Mouse (Mus musculus) liver, embryonic 15.5 days (tissue): ENCODE data around the gene St8sia2. TPM values are rescaled to one million over a fixed set of nuclear protein-coding genes. Genes with fewer than 3 reads are reported as not detected.
"Not testable (repeated sequence)": the region's sequence is repeated elsewhere in the genome, so short reads cannot be mapped to it uniquely, and the experiment has no call there.

ENCODE experiments used
- ATAC-seq: fragments of 200-750 bp; cut with Nextera tagmentation; 2 replicates; pipeline ENCODE4 v1.8.0; 2017; ENCODE audit warnings: moderate number of reproducible peaks, mild to moderate bottlenecking, moderate library complexity; ENCODE audit not compliant: insufficient read depth
- H3K27ac ChIP-seq: fragments of 300-500 bp; sonication (generic); replicated peaks from 2 replicates; pipeline ENCODE4 v1.5.1; 2015; ENCODE audit warnings: mild to moderate bottlenecking, inconsistent platforms
- H3K27me3 ChIP-seq: fragments of 300-500 bp; sonication (generic); 2 replicates; pipeline ENCODE4 v1.6.1; 2015; ENCODE audit warnings: mild to moderate bottlenecking, inconsistent platforms
- H3K36me3 ChIP-seq: fragments of 300-500 bp; sonication (generic); replicated peaks from 2 replicates; pipeline ENCODE4 v1.6.1; 2015; ENCODE audit warnings: moderate library complexity, mild to moderate bottlenecking, inconsistent platforms
- H3K4me1 ChIP-seq: fragments of 300-500 bp; sonication (generic); replicated peaks from 2 replicates; pipeline ENCODE4 v1.6.1; 2015; ENCODE audit warnings: inconsistent platforms
- H3K4me2 ChIP-seq: fragments of 300-500 bp; sonication (generic); 2 replicates; pipeline ENCODE4 v1.6.1; 2015; ENCODE audit warnings: moderate library complexity, mild to moderate bottlenecking, inconsistent platforms
- H3K4me3 ChIP-seq: fragments of 300-500 bp; sonication (generic); replicated peaks from 2 replicates; pipeline ENCODE4 v1.5.1; 2015; ENCODE audit warnings: mild to moderate bottlenecking, inconsistent platforms
- H3K9ac ChIP-seq: fragments of 300-500 bp; sonication (generic); 2 replicates; pipeline ENCODE4 v1.6.1; 2015; ENCODE audit warnings: moderate library complexity, mild to moderate bottlenecking, inconsistent platforms
- H3K9me3 ChIP-seq: fragments of 300-500 bp; sonication (generic); replicated peaks from 2 replicates; pipeline ENCODE4 v1.6.1; 2016; ENCODE audit warnings: inconsistent platforms
- WGBS: fragments of 180-500 bp; shearing (Covaris S2); methylation state at CpG from one replicate; pipeline ENCODE4 v1.1.7; 2015; ENCODE audit warnings: mixed read lengths; ENCODE audit not compliant: insufficient replicate concordance; 5-methylcytosine and 5-hydroxymethylcytosine counted together
- polyA plus RNA-seq: library from polyadenylated mRNA; unstranded; fragments of >200 nt; fragmentation: Nextera tagmentation; extraction: Ambion mirVana; gene quantifications from 2 replicates; pipeline ENCODE4 v1.2.1, GENCODE M21; 2015

Gene St8sia2
- polyA plus RNA-seq, 1 experiment from 2014 or later = 0.14 TPM

- no peaks in the 10 kb centered on the region for H3K27me3 ChIP-seq
- H3K9me3 ChIP-seq = no peaks in the 10 kb centered on the region
- H3K4me2 ChIP-seq = no peak overlapping the region
- H3K27ac ChIP-seq = no peak overlapping the region
- no peak for ATAC-seq
- 66% methylated on average over 6 of the region's 6 CpGs for WGBS
- H3K4me3 ChIP-seq = no peak overlapping the region
- no peak overlapping the region for H3K9ac ChIP-seq
- H3K36me3 ChIP-seq = no peaks in the 10 kb centered on the region
- no peaks in the 10 kb centered on the region for H3K4me1 ChIP-seq
These were observed 8.3 kb upstream of the St8sia2 start for GRCm38 (mm10) chr7:74021771-74022170.

- Histone ChIP-seq H3K27me3 (peaks cover 37% of the 10 kb centered on the region), H3K4me1 (no peaks in the 10 kb centered on the region), H3K36me3 (no peaks in the 10 kb centered on the region), H3K4me2 (no peak overlapping the region), H3K4me3 (no peak overlapping the region), H3K27ac (no peak overlapping the region), H3K9me3 (no peaks in the 10 kb centered on the region), H3K9ac (no peak overlapping the region)
- ATAC-seq = no peak
- 27% methylated on average over 2 of the region's 2 CpGs for WGBS
These were observed 3.1 kb upstream of the St8sia2 start for GRCm38 (mm10) chr7:74016613-74017012.

GRCm38 (mm10) chr7:74012858-74013600, 461 bp downstream of the St8sia2 start:
- no peaks in the 10 kb centered on the region for H3K4me1 ChIP-seq
- under 1% methylated on average over 69 of the region's 70 CpGs for WGBS
- peak overlapping the region; percentile 39 for H3K4me3 ChIP-seq
- peak overlapping the region; percentile 62 for H3K4me2 ChIP-seq
- H3K27ac ChIP-seq = no peak overlapping the region
- no peak for ATAC-seq
- no peak overlapping the region for H3K9ac ChIP-seq
- peaks cover 47% of the 10 kb centered on the region for H3K27me3 ChIP-seq
- H3K36me3 ChIP-seq = no peaks in the 10 kb centered on the region
- H3K9me3 ChIP-seq = no peaks in the 10 kb centered on the region

- no peaks in the 10 kb centered on the region for H3K9me3 ChIP-seq
- peaks cover 47% of the 10 kb centered on the region for H3K27me3 ChIP-seq
- peak overlapping the region; percentile 39 for H3K4me3 ChIP-seq
- no peaks in the 10 kb centered on the region for H3K36me3 ChIP-seq
- H3K4me1 ChIP-seq = no peaks in the 10 kb centered on the region
- no peak overlapping the region for H3K27ac ChIP-seq
- peak overlapping the region; percentile 62 for H3K4me2 ChIP-seq
- no peak for ATAC-seq
- WGBS = 4% methylated on average over 43 of the region's 43 CpGs
- H3K9ac ChIP-seq = no peak overlapping the region
These were observed 1.3 kb downstream of the St8sia2 start for GRCm38 (mm10) chr7:74011976-74012857.

DNA sequence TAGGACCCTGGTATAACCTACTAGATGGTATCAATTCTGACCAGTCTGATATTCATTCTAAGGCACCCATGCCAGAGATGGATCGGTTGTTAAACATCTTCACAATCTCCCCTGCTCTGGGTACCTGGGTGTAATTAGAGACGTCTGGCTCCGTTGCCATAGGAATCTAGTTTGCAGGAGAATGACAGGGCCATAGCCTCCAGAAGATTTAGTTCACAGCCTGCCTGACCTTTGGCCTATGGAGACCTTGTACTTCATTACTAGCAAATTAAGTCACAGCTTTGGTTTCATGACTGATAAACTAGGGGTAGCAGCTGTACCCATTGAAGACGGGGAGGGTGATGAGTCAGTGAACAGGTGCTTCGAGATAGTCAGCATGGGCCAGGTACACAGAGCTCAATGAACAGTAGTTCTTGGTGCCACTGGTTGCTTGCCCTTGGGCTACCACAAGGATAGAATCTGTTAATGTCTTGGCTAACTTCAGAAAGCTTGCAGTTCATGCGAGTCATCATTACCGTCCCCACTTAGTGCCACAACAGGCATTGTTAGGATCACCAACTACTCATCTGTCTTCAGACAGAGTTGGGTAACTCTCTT, 4.4 kb downstream of the St8sia2 start:
- ATAC-seq = no peak
- Histone ChIP-seq H3K9ac (no peak overlapping the region), H3K27me3 (peaks cover 34% of the 10 kb centered on the region), H3K4me1 (no peaks in the 10 kb centered on the region), H3K4me3 (no peak overlapping the region), H3K27ac (no peak overlapping the region), H3K9me3 (no peaks in the 10 kb centered on the region), H3K4me2 (no peak overlapping the region), H3K36me3 (no peaks in the 10 kb centered on the region)
- 58% methylated on average over 7 of the region's 7 CpGs for WGBS

DNA sequence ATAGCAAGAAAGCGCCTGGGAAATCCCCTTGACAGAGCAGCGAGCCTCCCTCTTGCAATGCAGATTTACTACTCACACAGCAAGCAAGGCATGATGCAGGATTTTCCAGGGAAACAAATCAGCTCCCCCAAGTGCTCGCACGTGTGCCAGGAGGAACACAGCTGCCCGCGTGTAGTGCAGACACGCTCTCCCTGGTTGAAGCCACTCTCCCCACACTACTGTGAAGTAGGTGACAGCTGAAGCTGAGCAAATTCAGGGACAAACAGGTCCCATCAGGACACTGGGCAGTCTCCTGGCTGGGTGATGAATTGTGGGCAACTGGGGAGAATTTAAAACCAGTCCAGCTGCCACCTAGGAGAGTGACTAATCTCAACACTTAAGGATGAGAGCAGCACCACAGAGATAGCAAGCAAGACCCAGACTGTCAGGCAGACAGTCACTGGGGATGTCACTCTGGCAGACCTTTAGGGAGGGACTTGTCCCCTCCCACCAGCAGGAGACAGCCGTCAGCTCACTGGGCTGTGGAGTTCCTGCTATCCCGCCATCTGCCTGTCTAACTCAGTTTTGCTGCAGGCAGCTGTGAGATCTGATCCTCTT, 6.6 kb downstream of the St8sia2 start:
- no peak overlapping the region for H3K9ac ChIP-seq
- H3K27ac ChIP-seq = no peak overlapping the region
- H3K36me3 ChIP-seq = no peaks in the 10 kb centered on the region
- H3K27me3 ChIP-seq = peaks cover 13% of the 10 kb centered on the region
- H3K9me3 ChIP-seq = no peaks in the 10 kb centered on the region
- 18% methylated on average over 9 of the region's 9 CpGs for WGBS
- no peak overlapping the region for H3K4me3 ChIP-seq
- ATAC-seq = no peak
- H3K4me1 ChIP-seq = no peaks in the 10 kb centered on the region
- H3K4me2 ChIP-seq = no peak overlapping the region

DNA sequence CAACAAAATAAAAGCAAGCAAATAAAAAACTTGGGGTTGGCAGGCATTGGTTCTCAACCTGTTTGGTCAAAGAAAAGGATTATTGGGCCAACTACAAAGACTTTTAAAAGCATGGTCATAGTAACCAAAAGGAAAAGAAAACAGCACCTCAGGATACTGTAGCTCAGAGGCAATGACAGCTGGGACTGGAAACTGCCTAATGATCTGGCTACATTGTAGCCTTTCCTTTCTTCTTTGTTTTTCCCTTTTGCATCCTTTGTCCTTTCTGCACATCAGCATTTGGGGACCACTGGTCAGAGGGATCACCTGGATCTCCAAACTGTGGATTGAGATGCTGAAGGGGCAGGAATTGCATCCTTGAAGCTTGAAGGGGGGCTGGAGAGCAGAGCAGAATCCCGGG, 7.1 kb downstream of the St8sia2 start:
- WGBS = 18% methylated on average over 1 of the region's 1 CpGs
- H3K4me3 ChIP-seq = no peak overlapping the region
- no peaks in the 10 kb centered on the region for H3K4me1 ChIP-seq
- no peak overlapping the region for H3K9ac ChIP-seq
- H3K9me3 ChIP-seq = no peaks in the 10 kb centered on the region
- H3K27ac ChIP-seq = no peak overlapping the region
- peaks cover 8% of the 10 kb centered on the region for H3K27me3 ChIP-seq
- ATAC-seq = no peak
- no peaks in the 10 kb centered on the region for H3K36me3 ChIP-seq
- H3K4me2 ChIP-seq = no peak overlapping the region

GRCm38 (mm10) chr7:74000743-74001510, 12.6 kb downstream of the St8sia2 start:
- Histone ChIP-seq H3K27me3 (no peaks in the 10 kb centered on the region), H3K36me3 (no peaks in the 10 kb centered on the region), H3K4me3 (no peak overlapping the region), H3K9ac (no peak overlapping the region), H3K9me3 (no peaks in the 10 kb centered on the region), H3K27ac (no peak overlapping the region), H3K4me2 (no peak overlapping the region), H3K4me1 (no peaks in the 10 kb centered on the region)
- no peak for ATAC-seq
- WGBS = 68% methylated on average over 12 of the region's 12 CpGs

DNA sequence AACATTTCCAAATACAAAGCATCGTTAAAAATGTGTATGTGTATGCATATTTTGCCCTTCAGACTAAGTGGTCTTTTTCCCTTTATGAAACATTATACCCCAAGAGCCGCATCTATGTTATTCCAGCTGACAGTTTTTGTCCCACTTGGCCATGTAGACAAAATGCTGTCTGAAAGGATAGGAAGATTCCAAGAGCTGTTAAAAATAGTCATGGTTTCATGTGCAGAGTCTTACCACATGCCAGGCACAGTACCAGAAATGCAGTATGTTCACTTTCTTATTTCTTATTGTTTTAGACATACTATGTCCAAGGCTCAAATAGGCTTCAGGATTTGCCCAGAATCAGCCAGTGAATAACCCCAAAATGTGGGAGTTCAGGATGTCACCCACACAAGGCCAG, 24.1 kb downstream of the St8sia2 start:
- Histone ChIP-seq H3K9me3 (no peaks in the 10 kb centered on the region), H3K4me2 (no peak overlapping the region), H3K27me3 (no peaks in the 10 kb centered on the region), H3K4me1 (no peaks in the 10 kb centered on the region), H3K9ac (no peak overlapping the region), H3K27ac (no peak overlapping the region), H3K4me3 (no peak overlapping the region), H3K36me3 (no peaks in the 10 kb centered on the region)
- no peak for ATAC-seq
- 61% methylated on average over 2 of the region's 2 CpGs for WGBS

DNA sequence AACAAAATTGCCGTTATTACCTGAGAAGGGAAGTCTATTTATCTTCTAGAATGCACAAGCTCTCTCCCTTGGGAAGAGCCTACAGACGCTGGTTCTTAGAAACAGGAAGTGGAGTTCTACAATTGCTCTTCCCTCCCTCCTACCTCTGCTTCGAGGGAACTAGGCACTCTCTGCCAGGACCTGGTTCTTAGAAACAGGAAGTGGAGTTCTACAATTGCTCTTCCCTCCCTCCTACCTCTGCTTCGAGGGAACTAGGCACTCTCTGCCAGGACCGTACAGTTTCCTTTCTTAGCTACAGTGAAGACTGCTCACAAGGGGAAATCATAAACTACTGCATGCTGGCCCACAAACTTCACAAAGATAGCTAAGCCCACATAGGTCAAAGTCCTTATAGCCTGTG, 41.3 kb downstream of the St8sia2 start:
- H3K36me3 ChIP-seq, H3K4me3 ChIP-seq, ATAC-seq, H3K9me3 ChIP-seq, H3K9ac ChIP-seq, H3K27me3 ChIP-seq, H3K4me2 ChIP-seq, H3K4me1 ChIP-seq, H3K27ac ChIP-seq: not testable (repeated sequence)
- 11% methylated on average over 5 of the region's 5 CpGs for WGBS
